Mouse (Mus musculus) small intestine, adult 2 months (tissue): ENCODE measurements around the gene Tmem59.

Experiments
- CTCF ChIP-seq: fragments of 200-500 bp; IDR thresholded peaks from 2 replicates; pipeline ENCODE4 v1.5.1; 2012; ENCODE audit warnings: low read depth, mild to moderate bottlenecking, control low read depth, inconsistent platforms, low read length, moderate library complexity, mixed read lengths; ENCODE audit not compliant: insufficient replicate concordance, insufficient read length; ENCODE audit errors: extremely low read depth
- POLR2A ChIP-seq: fragments of 200-500 bp; IDR thresholded peaks from 2 replicates; pipeline ENCODE4 v1.6.1; 2012; ENCODE audit warnings: low read depth, mild to moderate bottlenecking, control low read depth, inconsistent platforms, low read length, moderate library complexity

GRCm38 (mm10) chr4:107138948-107139835 is 39.0 kb upstream of the Tmem59 start:
- TF ChIP-seq POLR2A (no peak), CTCF (no peak)
